23 mouse cellular contexts compared by ENCODE assay signal in genomic region chr1:85778436-85778835, GRCm38 (mm10). TPM values are rescaled to one million over a fixed set of nuclear protein-coding genes. Genes with fewer than 3 reads are reported as not detected.
A peak's percentile ranks its signal among the peaks of the same experiment; 100 is the strongest.
DNase-seq lines count a peak whose midpoint lies in the region; ATAC-seq and TF ChIP-seq lines count a peak whose summit lies in the region.
"Had no signal": no experiment of that assay in that cellular context is flagged by ENCODE, and none has a peak within 500 bp of the region (broad histone marks: within the 10 kb centered on the region; RNA-seq: fewer than 3 reads in every experiment).

A630001G21Rik (minus strand) TSS chr1:85778643.

- H3K36me3 ChIP-seq in CH12.LX (replicated peaks in 1 of 2; ENCODE audit: control insufficient read depth in 1 of 2, insufficient read depth in 1 of 2, low read length in 1 of 2): no peaks in the 10 kb centered on the region
- H3K36me3 ChIP-seq: embryonic facial prominence, embryonic 12.5 days; forebrain, embryonic 15.5 days; heart, embryonic 13.5 days; midbrain, embryonic 12.5 days; neural tube, embryonic 13.5 days; stomach, embryonic 15.5 days had no signal

- no peak within 1 kb of the TSS for H3K27ac ChIP-seq in CH12.LX (ENCODE audit: insufficient read depth, low read depth)
- H3K27ac ChIP-seq: embryonic facial prominence, embryonic 12.5 days; forebrain, embryonic 15.5 days; heart, embryonic 13.5 days; midbrain, embryonic 12.5 days; neural tube, embryonic 13.5 days; stomach, embryonic 15.5 days had no signal

- H3K79me2 ChIP-seq in CH12.LX (replicated peaks; ENCODE audit: control insufficient read depth, extremely low read depth, insufficient read depth, poor library complexity, severe bottlenecking): no peaks in the 10 kb centered on the region

- no peak within 1 kb of the TSS for H3K4me3 ChIP-seq in CH12.LX (replicated peaks in 1 of 3; ENCODE audit: low read depth in 2 of 3, low read length in 2 of 3, poor library complexity in 1 of 3)
- H3K4me3 ChIP-seq: embryonic facial prominence, embryonic 12.5 days; forebrain, embryonic 15.5 days; heart, embryonic 13.5 days; midbrain, embryonic 12.5 days; neural tube, embryonic 13.5 days; stomach, embryonic 15.5 days had no signal

- no peaks in the 10 kb centered on the region for H3K9me3 ChIP-seq in CH12.LX (replicated peaks; ENCODE audit: low read length)
- H3K9me3 ChIP-seq: embryonic facial prominence, embryonic 12.5 days; forebrain, embryonic 15.5 days; heart, embryonic 13.5 days; midbrain, embryonic 12.5 days; neural tube, embryonic 13.5 days; stomach, embryonic 15.5 days had no signal

- no peak for TF ChIP-seq EP300 in CH12.LX (IDR thresholded peaks at IDR 0.05; ENCODE audit: low read length)

- dilution Hi-C loops in CH12.LX (cut with MboI; ENCODE audit: extremely low pct_ligation_motif_present, extremely low pct_unique_long_range_greater_than_20kb, low sequenced_read_pairs): no loop called here

- no peak for ATAC-seq in erythroblast, adult 5-6 weeks (replicated peaks; ENCODE audit: low FRiP score, poor library complexity, severe bottlenecking)
- no peak for ATAC-seq in megakaryocyte progenitor cell, adult 5-6 weeks (replicated peaks; ENCODE audit: poor library complexity)
- ATAC-seq: forebrain, embryonic 15.5 days; hindbrain, embryonic 16.5 days had no signal

- TF ChIP-seq CTCF in CH12.LX (conservative IDR thresholded peaks at IDR 0.05 in 1 of 2, IDR thresholded peaks at IDR 0.05 in 1 of 2; ENCODE audit: low read depth in 2 of 2, low read length in 2 of 2): no peak

- no peak within 1 kb of the TSS for H3K4me2 ChIP-seq in CH12.LX (ENCODE audit: insufficient read depth, low read depth, poor library complexity, severe bottlenecking)
- H3K4me2 ChIP-seq: embryonic facial prominence, embryonic 12.5 days; forebrain, embryonic 15.5 days; heart, embryonic 13.5 days; liver, embryonic 11.5 days; midbrain, embryonic 12.5 days; neural tube, embryonic 13.5 days; stomach, embryonic 15.5 days had no signal

- in situ Hi-C loops in CH12.LX (cut with MboI; ENCODE audit: low pct_ligation_motif_present, low pct_unique_long_range_greater_than_20kb, low sequenced_read_pairs): no loop called here

- H3K9ac ChIP-seq in CH12.LX (ENCODE audit: insufficient read depth, low read depth): no peak within 1 kb of the TSS
- H3K9ac ChIP-seq: embryonic facial prominence, embryonic 12.5 days; forebrain, embryonic 15.5 days; heart, embryonic 13.5 days; midbrain, embryonic 12.5 days; neural tube, embryonic 13.5 days; stomach, embryonic 15.5 days had no signal

- peak; percentile 58 for DNase-seq in CD4-positive, CD25-positive, alpha-beta regulatory T cell, adult 2 months (ENCODE audit: low read depth, low spot score)
- DNase-seq in CH12.LX (ENCODE audit: extremely low read depth): no peak
- DNase-seq in kidney, adult 11 months: no peak
- DNase-seq in adrenal gland, adult 8-10 months: no peak
- DNase-seq in heart, adult 8-10 months (ENCODE audit: low spot score): no peak
- DNase-seq: cerebellum, adult 9-11 months; heart, postnatal 4 days; kidney, postnatal 4 days; layer of hippocampus, adult 9-11 months; lung, adult 2 months; lung, postnatal 36 days; right cerebral cortex, postnatal 14 days; thymus, postnatal 25 days had no signal

- no peak for TF ChIP-seq POLR2A in CH12.LX (IDR thresholded peaks at IDR 0.05; ENCODE audit: low read depth, low read length)

- peaks cover 0 to 22% of the 10 kb centered on the region in 2 experiments; a peak in 2 of 4 replicates for H3K4me1 ChIP-seq in CH12.LX (ENCODE audit: control insufficient read depth in 1 of 2, insufficient read depth in 2 of 2)
- H3K4me1 ChIP-seq: forebrain, embryonic 15.5 days; heart, embryonic 13.5 days; midbrain, embryonic 12.5 days; neural tube, embryonic 13.5 days had no signal

- no peaks in the 10 kb centered on the region for H3K27me3 ChIP-seq in CH12.LX (replicated peaks)
- H3K27me3 ChIP-seq: embryonic facial prominence, embryonic 12.5 days; forebrain, embryonic 15.5 days; heart, embryonic 13.5 days; midbrain, embryonic 12.5 days; neural tube, embryonic 13.5 days; stomach, embryonic 15.5 days had no signal

- TF ChIP-seq RAD21 in CH12.LX (IDR thresholded peaks at IDR 0.05; ENCODE audit: low read depth, low read length): no peak

TF ChIP-seq in CH12.LX, 34 proteins besides CTCF, POLR2A, EP300 and RAD21:
- no peak for TF ChIP-seq POLR2AphosphoS2 (IDR thresholded peaks at IDR 0.05; ENCODE audit: low read depth, low read length)
- no peak for TF ChIP-seq MAFK (IDR thresholded peaks at IDR 0.05; ENCODE audit: insufficient replicate concordance, low read length)
- TF ChIP-seq ZNF384 (IDR thresholded peaks at IDR 0.05; ENCODE audit: low read depth, low read length): no peak
- TF ChIP-seq E2F4 (IDR thresholded peaks at IDR 0.05; ENCODE audit: insufficient replicate concordance, low read depth, low read length): no peak
- no peak for TF ChIP-seq MAZ (IDR thresholded peaks at IDR 0.05; ENCODE audit: low read depth, low read length)
- no peak for TF ChIP-seq PAX5 (IDR thresholded peaks at IDR 0.05; ENCODE audit: low read length)
- TF ChIP-seq IRF4 (IDR thresholded peaks at IDR 0.05; ENCODE audit: low read depth, low read length): no peak
- TF ChIP-seq NRF1 (IDR thresholded peaks at IDR 0.05; ENCODE audit: low read depth, low read length): no peak

RNA-seq across cellular contexts. Expression of gene A630001G21Rik, which starts in this region (rescaled TPM):
- total RNA-seq in CH12.LX (2012; rRNA removed) (55.8 and 64.7 TPM in 2 replicates), CH12.LX (2014; rRNA removed) (151 and 164 TPM in 2 replicates)
- polyA plus RNA-seq in CH12.LX (2012; ENCODE audit: insufficient read length, low read depth): 130 and 139 TPM in 2 replicates
- 11.0 and 14.2 TPM in 2 replicates for total RNA-seq in erythroblast, adult 5-6 weeks (2015; ENCODE audit: low replicate concordance)
- 13.9 and 28.5 TPM in 2 replicates for total RNA-seq in erythroblast, adult 5-6 weeks (2017; ENCODE audit: low replicate concordance)
- total RNA-seq in megakaryocyte progenitor cell, adult 5-6 weeks (2015): 81.4 and 86.3 TPM in 2 replicates
- total RNA-seq in megakaryocyte progenitor cell, adult 5-6 weeks (2017): 57.5 and 65.8 TPM in 2 replicates
- 1 to 10 TPM in 3 of 4 experiments, under 1 TPM in 1; 0.64 to 1.3 (median 1.1) TPM for total RNA-seq in adrenal gland, adult 8-10 months (2022)
- 1 to 10 TPM in 1 of 4 experiments, under 1 TPM in 3; 0.22 to 1.3 (median 0.34) TPM for total RNA-seq in heart, adult 8-10 months (2022)

Comparison
In these comparisons a context has a peak if more than half of its experiments do, and no peak if none do; other contexts are left out.
1. RNA of gene A630001G21Rik (total RNA-seq): 55.8 to 164 TPM in CH12.LX, 57.5 to 86.3 TPM in megakaryocyte progenitor cell, adult 5-6 weeks and 11.0 to 28.5 TPM in erythroblast, adult 5-6 weeks; 0.64 to 1.3 TPM in adrenal gland, adult 8-10 months and 0.22 to 1.3 TPM in heart, adult 8-10 months; every median in the first group is over 4 times any median in the second.